Mouse (Mus musculus) forebrain, embryonic 15.5 days (tissue): ENCODE data around the gene Cdk7. TPM values are rescaled to one million over a fixed set of nuclear protein-coding genes. Genes with fewer than 3 reads are reported as not detected.

Experiments used
- ATAC-seq: fragments of 200-750 bp; cut with Nextera tagmentation; replicated peaks from 2 replicates; pipeline ENCODE4 v1.8.0; 2017; ENCODE audit warnings: mild to moderate bottlenecking, moderate TSS enrichment, moderate library complexity
- H3K27ac ChIP-seq: fragments of 300-500 bp; sonication (generic); replicated peaks from 2 replicates; pipeline ENCODE4 v1.5.1; 2015; ENCODE audit warnings: mild to moderate bottlenecking, inconsistent platforms
- H3K27me3 ChIP-seq: fragments of 300-500 bp; sonication (generic); 2 replicates; pipeline ENCODE4 v1.6.1; 2015; ENCODE audit warnings: inconsistent platforms
- H3K36me3 ChIP-seq: fragments of 300-500 bp; sonication (generic); 2 replicates; pipeline ENCODE4 v1.6.1; 2015; ENCODE audit warnings: mild to moderate bottlenecking, inconsistent platforms
- H3K4me1 ChIP-seq: fragments of 300-500 bp; sonication (generic); 2 replicates; pipeline ENCODE4 v1.6.1; 2015; ENCODE audit warnings: inconsistent platforms
- H3K4me2 ChIP-seq: fragments of 300-500 bp; sonication (generic); replicated peaks from 2 replicates; pipeline ENCODE4 v1.6.1; 2015; ENCODE audit warnings: mild to moderate bottlenecking, inconsistent platforms
- H3K4me3 ChIP-seq: fragments of 300-500 bp; sonication (generic); 2 replicates; pipeline ENCODE4 v1.5.1; 2015; ENCODE audit warnings: mild to moderate bottlenecking, inconsistent platforms
- H3K9ac ChIP-seq: fragments of 300-500 bp; sonication (generic); replicated peaks from 2 replicates; pipeline ENCODE4 v1.6.1; 2015; ENCODE audit warnings: mild to moderate bottlenecking, inconsistent platforms
- H3K9me3 ChIP-seq: fragments of 300-500 bp; sonication (generic); 2 replicates; pipeline ENCODE4 v1.6.1; 2016; ENCODE audit warnings: inconsistent platforms
- WGBS: fragments of 180-500 bp; shearing (Covaris S2); methylation state at CpG from one replicate; pipeline ENCODE4 v1.1.7; 2015; ENCODE audit warnings: mixed read lengths; 5-methylcytosine and 5-hydroxymethylcytosine counted together
- polyA plus RNA-seq: library from polyadenylated mRNA; unstranded; fragments of >200 nt; fragmentation: Nextera tagmentation; extraction: Ambion mirVana; gene quantifications from 2 replicates; pipeline ENCODE4 v1.2.1, GENCODE M21; 2015

The Cdk7 gene
- polyA plus RNA-seq = 55.0 and 56.2 TPM in 2 replicates

DNA sequence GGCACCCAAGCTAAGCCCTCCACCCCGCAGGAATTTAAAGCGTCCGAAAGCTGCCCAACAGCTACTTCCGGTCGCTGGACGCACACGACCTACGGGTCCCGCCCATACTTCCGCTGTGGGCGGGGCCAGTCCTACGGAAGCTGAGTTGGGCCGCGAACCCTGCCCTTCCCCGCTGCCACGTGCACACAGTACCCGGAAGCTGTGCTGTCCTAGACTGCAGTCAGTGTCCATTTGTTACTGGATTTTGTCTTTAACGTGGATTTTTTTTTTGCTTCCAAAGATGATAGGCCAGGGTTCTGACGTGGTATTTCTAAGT, at the start of gene Cdk7:
Cdk7 (minus strand) TSS at position 79 of the 316 bp plus-strand sequence.
- Histone ChIP-seq H3K9ac (peak within 1 kb of the TSS; percentile 83), H3K4me1 (peaks cover 22% of the 10 kb centered on the region), H3K4me2 (peak within 1 kb of the TSS; percentile 75), H3K36me3 (peaks cover 13% of the 10 kb centered on the region; the same call in 1 of the 2 replicates), H3K4me3 (peak within 1 kb of the TSS; percentile 84), H3K27me3 (no peaks in the 10 kb centered on the region), H3K9me3 (no peaks in the 10 kb centered on the region), H3K27ac (peak within 1 kb of the TSS; percentile 87)
- peak; percentile 100 for ATAC-seq
- 1% methylated on average over 19 of the region's 19 CpGs for WGBS

DNA sequence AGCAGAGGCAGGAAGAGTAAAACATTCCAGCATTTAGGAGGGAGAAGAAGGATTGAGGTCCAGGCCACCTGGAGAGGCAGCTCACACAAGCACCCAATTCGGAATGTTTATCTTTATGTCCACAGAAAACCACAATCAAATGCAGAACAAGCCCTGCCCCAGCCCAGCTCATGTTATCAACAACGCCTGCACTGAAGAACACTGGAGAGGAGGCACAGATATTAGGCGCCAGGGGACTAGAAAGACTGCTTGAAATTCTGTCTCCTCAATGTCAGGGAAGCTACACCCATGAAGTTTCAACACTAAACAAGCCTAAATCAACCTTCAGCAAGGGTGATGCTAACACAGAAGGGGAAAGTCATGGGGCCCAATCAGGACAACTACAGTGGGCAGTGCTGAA, 46.8 kb upstream of the Cdk7 start:
- WGBS = 88% methylated on average over 3 of the region's 3 CpGs
- Histone ChIP-seq H3K4me2 (no peak overlapping the region), H3K9ac (no peak overlapping the region), H3K27ac (no peak overlapping the region), H3K4me1 (peaks cover 19% of the 10 kb centered on the region), H3K27me3 (no peaks in the 10 kb centered on the region), H3K4me3 (no peak overlapping the region), H3K36me3 (no peaks in the 10 kb centered on the region), H3K9me3 (no peaks in the 10 kb centered on the region)
- ATAC-seq = no peak

GRCm38 (mm10) chr13:100776710-100777109, 46.0 kb upstream of the Cdk7 start:
- Histone ChIP-seq H3K4me1 (peaks cover 19% of the 10 kb centered on the region), H3K9me3 (no peaks in the 10 kb centered on the region), H3K4me2 (no peak overlapping the region), H3K27me3 (no peaks in the 10 kb centered on the region), H3K27ac (no peak overlapping the region), H3K4me3 (no peak overlapping the region; the same call in 1 of the 2 replicates), H3K9ac (peak overlapping the region; percentile 15; the same call in 1 of the 2 replicates), H3K36me3 (0 out of 2 replicates have a peak, but pooled peaks cover 4% of the 10 kb centered on the region)
- 72% methylated on average over 6 of the region's 6 CpGs for WGBS
- ATAC-seq = no peak; the same call in 1 of the 2 replicates

DNA sequence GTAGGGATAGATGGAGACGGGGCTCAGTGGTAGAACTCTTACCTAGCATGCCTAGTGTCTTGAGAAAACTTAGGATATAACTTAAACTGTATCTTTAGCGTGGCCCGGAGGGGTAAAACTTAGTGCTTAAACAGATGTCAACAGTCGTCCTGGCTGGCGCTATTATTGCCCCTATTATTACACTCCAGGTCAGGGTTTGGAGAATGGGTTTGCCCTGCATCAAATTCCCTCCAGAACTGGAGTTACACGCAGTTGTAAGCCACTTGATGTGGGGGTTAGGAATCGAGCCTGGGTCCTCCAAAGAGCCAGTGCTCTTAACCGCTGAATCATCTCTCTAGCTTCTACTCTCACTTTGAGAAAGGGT, 45.3 kb upstream of the Cdk7 start:
- H3K4me2 ChIP-seq = peak overlapping the region; percentile 62
- 0 out of 2 replicates have a peak, but pooled peaks cover 5% of the 10 kb centered on the region for H3K36me3 ChIP-seq
- H3K27ac ChIP-seq = peak overlapping the region; percentile 13
- peaks cover 19% of the 10 kb centered on the region for H3K4me1 ChIP-seq
- 13% methylated on average over 8 of the region's 8 CpGs for WGBS
- peak overlapping the region; percentile 48 for H3K9ac ChIP-seq
- H3K9me3 ChIP-seq = no peaks in the 10 kb centered on the region
- H3K27me3 ChIP-seq = no peaks in the 10 kb centered on the region
- peak overlapping the region; percentile 55 for H3K4me3 ChIP-seq
- ATAC-seq = peak; percentile 53; the same call in 1 of the 2 replicates

- whole genome bisulfite sequencing = under 1% methylated on average over 46 of the region's 46 CpGs
- ATAC-seq = peak; percentile 97
- Histone ChIP-seq H3K4me2 (peak within 1 kb of the TSS; percentile 62), H3K9me3 (no peaks in the 10 kb centered on the region), H3K4me1 (peaks cover 19% of the 10 kb centered on the region), H3K27ac (peak within 1 kb of the TSS; percentile 13), H3K27me3 (no peaks in the 10 kb centered on the region), H3K9ac (peak within 1 kb of the TSS; percentile 48), H3K4me3 (peak within 1 kb of the TSS; percentile 55), H3K36me3 (0 out of 2 replicates have a peak, but pooled peaks cover 5% of the 10 kb centered on the region)
Measured at GRCm38 (mm10) chr13:100775252-100776055, 44.7 kb upstream of the Cdk7 start, which contains the start of gene Cenph. Gene Cenph (minus strand): TSS chr13:100775899.

- Histone ChIP-seq H3K4me3 (peak overlapping the region; percentile 55), H3K4me1 (peaks cover 19% of the 10 kb centered on the region), H3K27ac (no peak overlapping the region), H3K27me3 (no peaks in the 10 kb centered on the region), H3K9ac (no peak overlapping the region), H3K4me2 (peak overlapping the region; percentile 62), H3K36me3 (0 out of 2 replicates have a peak, but pooled peaks cover 7% of the 10 kb centered on the region), H3K9me3 (no peaks in the 10 kb centered on the region)
- ATAC-seq = no peak
Measured at GRCm38 (mm10) chr13:100774704-100775103, 44.0 kb upstream of the Cdk7 start.

GRCm38 (mm10) chr13:100755329-100755728, 24.6 kb upstream of the Cdk7 start:
- H3K4me3 ChIP-seq = no peak overlapping the region
- H3K27me3 ChIP-seq = no peaks in the 10 kb centered on the region
- no peak overlapping the region for H3K9ac ChIP-seq
- H3K9me3 ChIP-seq = no peaks in the 10 kb centered on the region
- no peak for ATAC-seq
- WGBS = 97% methylated on average over 2 of the region's 2 CpGs
- H3K36me3 ChIP-seq = no peaks in the 10 kb centered on the region
- H3K4me2 ChIP-seq = no peak overlapping the region
- H3K27ac ChIP-seq = no peak overlapping the region
- H3K4me1 ChIP-seq = no peaks in the 10 kb centered on the region

GRCm38 (mm10) chr13:100754186-100754585, 23.4 kb upstream of the Cdk7 start:
- Histone ChIP-seq H3K27me3 (no peaks in the 10 kb centered on the region), H3K4me2 (no peak overlapping the region), H3K9me3 (no peaks in the 10 kb centered on the region), H3K4me3 (no peak overlapping the region), H3K9ac (no peak overlapping the region), H3K27ac (no peak overlapping the region), H3K4me1 (no peaks in the 10 kb centered on the region), H3K36me3 (no peaks in the 10 kb centered on the region)
- ATAC-seq = no peak
- 66% methylated on average over 4 of the region's 4 CpGs for WGBS

GRCm38 (mm10) chr13:100753011-100753410, 22.3 kb upstream of the Cdk7 start:
- no peaks in the 10 kb centered on the region for H3K27me3 ChIP-seq
- no peak overlapping the region for H3K4me3 ChIP-seq
- no peak for ATAC-seq
- H3K9me3 ChIP-seq = no peaks in the 10 kb centered on the region
- H3K4me1 ChIP-seq = no peaks in the 10 kb centered on the region
- no peak overlapping the region for H3K27ac ChIP-seq
- no peak overlapping the region for H3K4me2 ChIP-seq
- no peaks in the 10 kb centered on the region for H3K36me3 ChIP-seq
- H3K9ac ChIP-seq = no peak overlapping the region
- WGBS = 90% methylated on average over 6 of the region's 6 CpGs

- no peak overlapping the region for H3K27ac ChIP-seq
- H3K27me3 ChIP-seq = no peaks in the 10 kb centered on the region
- no peaks in the 10 kb centered on the region for H3K4me1 ChIP-seq
- ATAC-seq = no peak
- no peak overlapping the region for H3K4me3 ChIP-seq
- WGBS = 89% methylated on average over 8 of the region's 8 CpGs
- no peak overlapping the region for H3K9ac ChIP-seq
- H3K9me3 ChIP-seq = no peaks in the 10 kb centered on the region
- no peaks in the 10 kb centered on the region for H3K36me3 ChIP-seq
- no peak overlapping the region for H3K4me2 ChIP-seq
Measured at GRCm38 (mm10) chr13:100752529-100752928, 21.8 kb upstream of the Cdk7 start.

GRCm38 (mm10) chr13:100751402-100751801, 20.7 kb upstream of the Cdk7 start:
- no peak overlapping the region for H3K27ac ChIP-seq
- no peak overlapping the region for H3K4me3 ChIP-seq
- H3K9me3 ChIP-seq = no peaks in the 10 kb centered on the region
- no peaks in the 10 kb centered on the region for H3K27me3 ChIP-seq
- H3K36me3 ChIP-seq = no peaks in the 10 kb centered on the region
- H3K4me1 ChIP-seq = no peaks in the 10 kb centered on the region
- no peak overlapping the region for H3K9ac ChIP-seq
- no peak overlapping the region for H3K4me2 ChIP-seq
- WGBS = 93% methylated on average over 3 of the region's 3 CpGs
- ATAC-seq = no peak

DNA sequence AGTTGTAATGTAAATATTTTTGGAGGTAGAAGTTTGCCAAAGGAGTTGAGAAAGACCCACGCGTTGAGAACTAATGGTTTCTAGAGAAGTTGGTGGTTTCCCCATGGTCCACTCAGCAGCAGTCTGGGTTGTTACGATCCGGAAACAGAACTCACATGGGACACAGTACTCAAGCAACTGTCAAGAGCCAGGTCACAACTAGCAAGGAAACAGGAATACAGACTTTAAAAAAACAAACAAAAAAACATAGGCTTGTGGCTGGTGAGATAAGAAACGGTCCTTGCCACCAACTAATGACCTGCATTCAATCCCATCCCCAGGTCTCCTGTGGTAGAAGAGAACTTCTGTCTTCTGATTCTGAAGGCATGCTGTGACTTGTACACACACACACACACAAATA, 20.1 kb upstream of the Cdk7 start:
- Histone ChIP-seq H3K27ac (no peak overlapping the region), H3K4me2 (no peak overlapping the region), H3K27me3 (no peaks in the 10 kb centered on the region), H3K36me3 (no peaks in the 10 kb centered on the region), H3K9me3 (no peaks in the 10 kb centered on the region), H3K9ac (no peak overlapping the region), H3K4me1 (no peaks in the 10 kb centered on the region), H3K4me3 (no peak overlapping the region)
- 87% methylated on average over 5 of the region's 5 CpGs for WGBS
- ATAC-seq = no peak
